Mouse (Mus musculus) natural killer cell, adult 2 months (primary cell): ENCODE measurements around the gene Olfr239.
"Not testable (repeated sequence)": the region's sequence is repeated elsewhere in the genome, so short reads cannot be mapped to it uniquely, and the experiment has no call there.

ENCODE experiments used
- DNase-seq, 2 experiments: peaks; one replicate each; pipeline ENCODE4 v3.0.0; 2022; ENCODE audit warnings: low spot score in 2 of 2

Gene Olfr239

GRCm38 (mm10) chr17:33191002-33191401, at the start of gene Olfr239:
Gene Olfr239 (plus strand): TSS chr17:33191302.
- DNase-seq = not testable (repeated sequence)

- DNase-seq = not testable (repeated sequence)
Observed at GRCm38 (mm10) chr17:33168147-33168546, 23.0 kb upstream of the Olfr239 start, which contains the start of gene Olfr55. Gene Olfr55 (plus strand): TSS chr17:33168447.

- no peak for DNase-seq
Observed at GRCm38 (mm10) chr17:33221590-33221989, 30.5 kb downstream of the Olfr239 start, which contains the start of gene Olfr1564. Gene Olfr1564 (minus strand): TSS chr17:33221690.

GRCm38 (mm10) chr17:33236646-33237045, 45.5 kb downstream of the Olfr239 start:
- not testable (repeated sequence) for DNase-seq
